Mouse (Mus musculus): Measurements from ENCODE around the gene Tlk2. TPM values are rescaled to one million over a fixed set of nuclear protein-coding genes. Genes with fewer than 3 reads are reported as not detected.

Tlk2 gene
- total RNA-seq, 1 experiment from 2014 or later, result 52.7 TPM

DNA sequence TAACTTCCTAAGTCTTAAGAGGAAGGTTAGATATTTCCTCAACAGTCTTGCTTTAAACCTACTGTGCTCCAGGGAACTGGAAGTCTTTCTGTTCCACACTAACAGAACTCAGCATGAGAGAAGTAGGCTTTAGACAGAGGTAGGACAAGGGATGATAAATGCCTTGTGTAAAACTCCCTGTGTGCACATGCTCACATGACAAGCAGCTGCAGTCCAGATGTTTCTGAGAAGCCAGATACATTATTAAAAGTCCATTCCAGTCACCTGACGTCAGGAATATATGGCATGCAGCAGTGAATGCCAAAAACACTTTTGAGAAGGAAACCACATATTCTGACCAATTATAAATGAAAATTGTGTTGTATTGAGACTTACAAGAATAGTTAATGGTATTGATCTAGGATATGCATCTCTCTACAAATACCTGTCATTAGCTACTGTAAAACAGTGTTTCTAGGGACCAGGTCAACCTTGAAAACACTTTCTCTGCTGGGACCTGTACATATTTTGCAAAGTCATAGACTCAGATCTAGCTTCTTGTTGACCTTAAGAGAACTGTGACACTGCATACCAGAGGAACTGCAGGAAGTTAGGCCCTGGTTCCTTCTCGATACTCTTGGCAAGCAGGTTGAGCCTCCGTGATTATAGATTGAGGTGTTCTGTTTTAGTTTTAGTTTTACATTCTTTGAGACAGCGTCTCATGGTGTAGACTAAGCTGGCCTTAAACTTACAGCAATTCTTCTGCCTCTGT is 83.2 kb downstream of the Tlk2 start:
- DNase-seq, result no peak

DNA sequence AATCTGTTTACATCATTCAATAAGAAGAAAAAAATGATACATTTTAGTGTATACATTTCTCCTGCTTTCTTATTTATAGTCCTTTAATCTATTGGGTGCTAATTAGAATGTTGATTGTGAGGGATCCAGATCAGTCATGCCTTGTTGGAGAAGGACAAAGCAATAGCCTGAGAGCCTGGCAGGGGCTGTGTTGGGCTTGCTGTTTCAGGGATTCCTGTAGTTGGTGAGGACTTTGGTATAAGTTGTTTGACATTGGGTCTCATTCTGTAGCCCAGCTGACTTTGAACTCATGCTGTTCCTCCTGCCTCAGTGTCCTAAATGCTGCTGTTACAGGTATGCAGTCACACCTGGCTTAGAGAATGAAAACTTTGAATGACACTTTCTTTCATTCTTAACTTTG is 85.9 kb downstream of the Tlk2 start:
- DNase-seq, result no peak

DNA sequence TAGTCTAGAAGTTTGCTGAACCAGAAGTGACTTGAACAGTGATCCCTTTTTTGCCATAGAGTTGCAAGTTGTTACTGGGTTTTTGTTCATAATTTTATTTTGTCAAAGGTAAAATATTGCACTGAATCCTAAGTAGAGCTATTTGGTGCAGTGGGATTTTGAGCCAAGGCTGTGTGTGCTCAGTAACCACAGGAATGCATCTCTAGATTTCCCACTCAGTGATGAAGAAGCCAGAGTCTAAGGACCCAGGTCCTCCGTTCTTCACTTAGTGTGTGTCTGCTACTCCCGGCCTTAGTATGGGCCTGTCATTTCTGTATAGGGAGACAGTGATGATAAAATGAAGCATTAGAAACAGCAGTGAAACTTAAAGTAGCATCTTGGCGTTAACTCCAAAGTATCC is 86.4 kb downstream of the Tlk2 start:
- no peak for DNase-seq

DNA sequence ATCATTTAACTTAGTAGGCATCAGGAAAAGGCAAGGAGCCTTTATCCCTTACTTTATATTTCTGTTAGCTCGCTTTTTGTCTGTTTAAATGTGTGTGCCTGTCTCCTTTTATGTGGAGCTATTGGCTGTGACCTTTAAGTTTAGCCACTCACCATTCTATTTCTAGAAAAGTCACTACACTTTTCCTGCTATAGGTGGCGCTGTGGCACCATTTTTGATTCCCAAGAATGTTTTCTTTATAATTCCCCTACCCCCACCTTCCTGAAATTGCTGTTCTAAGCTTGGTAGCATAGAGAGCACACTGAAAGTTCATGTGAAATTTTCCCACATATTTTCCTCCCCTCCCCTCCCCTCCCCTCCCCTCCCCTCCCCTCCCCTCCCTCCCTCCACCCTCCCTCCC is 91.5 kb downstream of the Tlk2 start:
- no peak for DNase-seq

DNA sequence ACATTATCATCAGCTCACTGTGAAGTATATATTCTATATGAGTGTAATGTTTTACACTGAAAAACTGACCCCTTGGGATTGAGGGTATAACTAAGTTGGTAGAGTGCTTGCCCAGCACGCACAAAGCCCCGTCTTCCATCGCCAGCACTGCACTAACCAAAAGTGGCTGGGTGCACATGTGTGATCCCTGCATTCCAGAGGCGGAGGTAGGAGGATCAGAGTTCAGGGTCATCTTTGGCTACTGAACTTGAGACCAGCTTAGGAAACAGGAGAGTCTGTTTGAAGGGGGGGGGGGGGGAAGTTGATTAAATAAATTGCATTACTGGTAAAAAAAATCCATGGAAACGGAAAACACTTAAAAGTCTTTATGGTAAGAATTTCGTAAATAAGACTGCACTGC is 101.8 kb downstream of the Tlk2 start:
- DNase-seq, result no peak

DNA sequence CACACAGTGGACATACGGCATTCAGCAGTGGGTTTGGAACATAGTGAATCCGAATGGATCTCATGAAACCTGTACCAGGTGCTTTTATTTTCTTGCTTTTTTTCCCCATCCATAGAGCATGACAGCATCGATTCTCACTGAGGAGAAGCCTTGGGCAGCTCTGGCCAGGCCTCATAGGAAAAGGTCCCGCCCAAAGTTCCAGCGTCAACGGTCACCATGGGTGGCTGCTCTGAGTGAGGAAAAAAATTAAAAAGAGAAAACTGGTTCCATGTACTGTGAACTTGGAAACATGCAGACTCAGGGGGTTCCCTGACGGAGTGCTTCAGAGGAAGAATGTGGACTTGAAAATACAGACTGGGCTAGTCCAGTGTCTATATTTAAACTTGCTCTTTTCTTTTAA is 102.7 kb downstream of the Tlk2 start:
- DNase-seq, result no peak

DNA sequence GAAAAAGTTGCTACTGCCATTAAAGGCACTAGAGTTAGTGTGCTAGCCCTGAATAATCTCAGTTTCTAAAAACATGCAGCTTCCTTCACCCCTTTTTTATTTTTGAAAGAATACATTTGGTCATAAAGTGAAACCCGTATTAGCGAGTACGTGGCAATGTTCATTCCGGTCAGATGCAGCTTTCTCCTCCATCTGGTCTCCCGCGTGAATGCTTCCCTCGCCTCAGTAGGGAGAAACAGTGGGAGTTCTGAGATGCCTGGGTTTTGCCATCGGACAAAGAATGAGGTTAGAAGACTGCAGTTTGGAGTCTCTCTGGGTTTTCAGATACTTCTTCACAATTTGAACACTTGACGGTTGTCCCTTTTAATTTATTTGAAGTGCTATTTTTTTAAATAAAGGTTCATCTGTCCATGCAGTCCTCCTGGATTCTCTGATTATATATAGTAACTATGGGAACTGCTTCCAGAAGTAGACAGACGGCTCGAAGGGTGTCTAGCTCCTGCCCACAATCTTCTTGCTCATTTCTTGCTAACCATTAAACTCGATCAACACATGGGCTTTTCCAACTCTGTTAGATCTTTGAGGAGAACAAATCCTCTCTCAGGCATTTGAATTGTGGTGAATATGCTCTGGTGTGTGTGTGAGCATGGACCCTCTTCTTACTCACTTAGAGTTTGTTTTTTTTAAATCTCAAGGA is 103.3 kb downstream of the Tlk2 start:
- DNase-seq, result no peak

DNA sequence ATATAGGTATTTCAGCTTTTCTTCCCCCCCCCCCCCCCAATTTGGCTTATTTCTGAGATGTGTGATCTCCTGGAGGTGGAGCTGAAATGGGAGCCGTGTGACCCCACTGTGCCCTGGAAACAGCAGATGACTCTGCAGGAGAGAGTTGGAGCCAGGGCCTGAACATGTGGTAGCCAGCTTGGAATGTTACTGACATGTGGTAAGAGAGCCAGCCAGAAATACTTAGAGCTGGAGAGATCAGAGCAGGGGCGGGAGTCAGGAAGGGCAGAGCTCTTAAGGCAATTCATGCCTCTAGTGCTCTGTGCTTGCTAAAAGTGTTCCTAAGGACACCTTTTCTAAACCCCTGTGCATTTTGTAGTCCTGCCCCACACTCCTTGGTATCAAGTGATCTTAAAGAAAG is 103.9 kb downstream of the Tlk2 start:
- DNase-seq, result no peak

DNA sequence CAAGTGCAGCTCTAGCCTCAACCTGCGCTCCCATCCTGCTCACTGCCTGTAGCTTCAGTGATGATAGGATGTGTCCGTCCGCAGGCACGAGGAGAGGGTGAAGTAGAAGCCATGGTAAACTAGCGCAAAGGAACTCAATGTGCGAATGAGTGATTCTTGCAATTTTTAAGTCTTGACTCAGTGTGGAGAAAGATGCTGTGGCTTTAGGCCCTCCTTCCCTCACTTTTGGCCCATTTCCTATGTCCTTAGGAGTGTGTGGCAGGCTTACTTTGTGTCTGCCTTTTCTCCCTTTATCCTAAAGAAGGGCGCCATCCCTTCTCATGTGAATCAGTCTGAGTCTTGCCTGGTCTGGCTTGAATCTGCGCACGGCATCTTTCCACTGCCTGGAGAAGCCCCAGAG is 104.4 kb downstream of the Tlk2 start:
- DNase-seq, result no peak

DNA sequence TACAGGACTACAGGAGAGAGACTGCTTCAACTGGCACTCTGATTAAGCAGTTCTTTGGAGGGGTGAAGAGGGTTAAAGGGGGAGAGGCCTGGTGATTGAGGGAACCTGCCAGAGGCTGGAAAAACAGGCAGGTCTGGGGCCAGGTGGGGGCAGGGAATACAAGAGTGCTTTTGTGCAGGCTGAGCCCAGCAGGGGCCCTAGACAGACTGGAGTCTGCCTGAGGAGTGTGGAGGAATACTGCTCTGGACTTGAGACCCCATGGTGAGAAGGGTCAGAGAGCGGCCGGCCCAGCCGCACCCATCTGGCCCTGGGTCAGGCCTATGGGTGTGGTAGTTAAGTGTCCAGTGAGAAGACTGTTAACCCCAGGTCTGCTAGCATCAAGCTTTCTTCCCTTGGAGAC is 107.1 kb downstream of the Tlk2 start:
- DNase-seq, result no peak

DNA sequence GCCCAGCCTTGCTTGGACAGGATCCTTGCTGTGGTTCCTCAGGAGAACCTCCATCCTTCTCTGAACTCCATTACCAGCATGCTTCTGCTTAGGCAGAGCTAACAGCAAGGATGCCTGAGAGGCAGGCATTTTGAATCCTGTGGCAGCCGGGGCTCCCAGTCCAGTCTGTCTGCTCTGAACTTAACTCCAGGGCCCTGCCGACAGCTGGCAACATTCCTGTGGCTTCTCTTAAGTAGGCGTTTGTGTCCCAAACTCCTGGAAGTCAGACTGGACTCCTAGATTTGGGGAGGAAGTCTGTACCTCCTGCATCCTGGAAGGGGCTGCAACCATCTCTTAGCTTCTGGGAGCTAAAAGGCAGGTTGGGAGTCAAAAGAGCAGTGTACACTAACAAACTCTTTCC is 110.8 kb downstream of the Tlk2 start:
- no peak for DNase-seq

DNA sequence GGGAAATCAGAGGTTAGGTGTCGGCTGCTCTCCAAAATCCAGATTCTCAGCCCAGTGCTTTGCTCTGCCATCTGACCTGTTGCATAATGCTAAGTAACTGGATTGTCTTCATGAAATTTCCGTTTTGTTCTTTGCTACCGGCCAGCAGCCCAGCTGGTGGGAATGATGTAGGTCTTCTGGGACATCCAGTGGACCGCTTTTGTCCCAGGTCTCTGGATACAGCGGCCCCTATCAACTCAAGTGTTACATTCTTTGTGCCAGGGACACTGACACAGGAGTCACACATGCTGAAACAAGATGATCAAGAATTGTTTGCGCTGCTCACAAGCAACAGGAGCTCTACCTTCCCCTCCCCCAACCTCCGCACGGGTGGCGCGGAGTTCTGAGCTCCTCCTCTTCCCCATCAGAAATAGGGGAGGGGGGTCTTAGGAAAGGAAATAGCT is 113.1 kb downstream of the Tlk2 start:
- DNase-seq, result no peak

DNA sequence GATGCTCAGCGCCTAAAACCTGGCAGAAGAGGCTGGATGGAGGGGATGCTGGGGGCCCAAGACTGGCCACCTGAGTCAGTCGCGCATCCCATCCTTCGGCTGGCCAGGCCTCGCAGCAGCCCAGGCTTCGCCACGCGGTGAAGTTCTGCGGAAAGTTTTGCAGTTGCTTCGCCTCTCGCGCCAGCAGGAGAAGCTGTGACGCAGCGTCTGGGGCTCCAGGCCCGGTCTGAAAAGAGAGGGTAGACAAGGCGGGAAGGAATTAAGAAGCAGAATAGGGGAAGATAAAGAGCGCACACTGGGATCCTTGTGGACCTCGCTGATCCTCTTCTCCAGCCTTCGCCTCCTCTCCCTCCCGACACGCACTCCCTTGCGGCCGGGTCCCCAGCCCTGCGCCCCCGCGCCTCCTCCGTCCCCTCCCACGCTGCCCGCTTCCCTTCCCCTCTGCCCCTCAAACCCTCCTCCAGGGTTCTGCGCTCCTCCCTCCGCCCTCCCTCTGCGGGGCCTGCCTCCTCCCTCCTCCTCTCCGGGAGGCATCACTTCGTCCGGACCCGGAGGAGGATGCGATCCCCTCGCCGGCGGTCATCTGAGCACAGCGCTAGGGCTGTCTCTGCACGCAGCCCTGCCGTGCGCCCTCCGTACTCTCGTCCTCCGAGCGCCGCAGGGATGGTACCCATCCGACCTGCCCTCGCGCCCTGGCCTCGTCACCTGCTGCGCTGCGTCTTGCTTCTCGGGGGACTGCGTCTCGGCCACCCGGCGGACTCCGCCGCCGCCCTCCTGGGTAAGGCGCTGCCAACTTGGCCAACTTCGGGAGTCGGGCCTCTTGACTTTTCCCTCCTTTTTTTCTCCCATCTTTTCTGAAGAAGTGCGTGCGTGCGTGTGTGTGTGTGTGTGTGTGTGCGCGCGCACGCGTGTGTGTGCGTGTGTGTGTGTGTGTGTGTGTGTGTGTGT is 113.8 kb downstream of the Tlk2 start, which contains the start of gene Mrc2:
Gene Mrc2, plus strand, starts transcription at position 520 of the 948 bp plus-strand sequence.
- peak; percentile 44 for DNase-seq

DNA sequence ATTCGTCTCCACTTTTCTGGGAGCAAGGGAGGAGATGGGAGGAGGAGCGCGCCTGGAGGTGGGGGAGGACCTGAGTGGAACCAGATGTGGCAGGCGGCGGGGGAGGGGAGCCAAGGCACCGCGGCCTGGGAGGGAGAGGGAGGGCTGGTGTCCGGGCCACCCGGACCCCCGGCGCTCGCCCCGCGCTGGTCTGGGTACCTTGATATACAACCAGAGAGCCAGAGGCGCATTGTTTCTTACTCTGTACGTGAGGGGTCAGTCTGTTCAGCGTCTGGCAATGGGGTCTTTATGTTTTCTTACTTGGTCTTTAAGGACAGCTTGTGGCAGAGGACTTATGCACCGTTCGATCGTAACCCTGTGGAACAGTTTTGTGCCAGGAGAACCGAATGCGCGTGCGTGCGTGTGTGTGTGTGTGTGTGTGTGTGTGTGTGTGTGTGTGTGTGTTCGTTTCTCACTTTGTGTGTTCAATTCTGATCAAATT is 114.5 kb downstream of the Tlk2 start:
- DNase-seq, result no peak

DNA sequence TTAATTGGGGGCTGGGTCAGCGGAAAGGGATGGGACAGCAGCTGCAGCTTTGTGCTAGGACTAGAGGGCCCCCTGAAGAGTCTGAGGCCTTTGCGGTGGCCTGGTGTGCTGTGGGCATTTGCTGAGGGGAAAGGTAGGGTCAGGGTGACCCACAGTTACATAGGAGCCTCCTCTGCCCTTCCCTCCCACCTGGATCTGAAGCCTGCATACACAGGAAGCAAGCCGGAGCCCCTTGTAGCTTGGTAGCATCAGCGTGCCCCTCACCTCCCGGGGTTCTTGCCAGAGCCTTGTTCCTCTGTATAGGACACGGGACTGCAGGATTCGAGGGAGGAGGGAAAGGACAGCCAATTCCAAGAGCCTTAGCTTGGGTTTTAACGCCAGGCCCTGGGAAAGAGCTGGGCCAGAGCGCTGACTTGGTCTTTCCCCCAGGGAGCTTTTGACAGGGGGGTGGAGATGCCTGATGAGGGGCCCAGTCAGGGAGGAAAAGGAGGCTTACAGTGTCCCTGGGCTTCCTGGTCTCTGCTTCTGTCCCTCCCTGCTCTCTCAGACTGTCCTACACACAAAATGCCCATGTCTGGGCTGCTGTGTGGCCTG is 115.4 kb downstream of the Tlk2 start:
- no peak for DNase-seq

DNA sequence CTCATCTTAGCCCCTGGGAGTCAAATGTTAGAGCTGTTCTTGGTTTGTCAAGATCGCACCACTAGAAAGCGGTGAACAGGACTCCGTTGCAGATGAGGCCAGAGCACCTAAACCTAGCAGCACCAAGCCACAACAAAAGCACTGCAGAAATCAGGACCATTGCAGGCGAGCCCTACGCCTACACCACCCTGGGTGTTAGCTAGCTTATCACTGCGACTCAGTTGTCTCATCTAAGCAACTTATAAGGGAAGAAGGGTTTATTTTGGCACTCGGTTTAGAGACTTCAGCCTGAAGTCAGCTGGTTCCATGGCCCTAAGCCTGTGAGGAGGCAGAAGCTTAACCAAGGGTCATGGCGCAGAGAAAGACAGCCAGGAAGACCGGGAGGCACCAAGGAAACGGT is 117.5 kb downstream of the Tlk2 start:
- DNase-seq, result no peak

DNA sequence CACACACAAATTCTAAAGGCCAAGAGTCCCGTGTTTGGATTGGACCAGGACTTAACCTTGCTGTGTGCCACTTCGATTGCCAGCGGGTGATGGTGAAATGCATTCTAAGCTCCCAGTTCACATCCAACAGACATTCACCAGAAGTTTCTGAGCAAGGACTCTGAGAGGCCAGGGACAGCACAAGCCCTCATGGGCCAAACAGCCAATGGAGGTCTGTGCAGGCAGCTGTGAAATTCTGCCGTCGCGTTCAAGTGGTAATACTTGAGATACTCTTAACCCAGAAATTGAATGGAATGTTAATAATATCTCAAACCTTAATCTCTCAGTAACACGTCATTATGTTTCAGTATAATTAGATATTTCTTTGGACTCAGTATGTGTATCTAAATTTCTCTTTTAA is 131.6 kb downstream of the Tlk2 start:
- no peak for DNase-seq

DNA sequence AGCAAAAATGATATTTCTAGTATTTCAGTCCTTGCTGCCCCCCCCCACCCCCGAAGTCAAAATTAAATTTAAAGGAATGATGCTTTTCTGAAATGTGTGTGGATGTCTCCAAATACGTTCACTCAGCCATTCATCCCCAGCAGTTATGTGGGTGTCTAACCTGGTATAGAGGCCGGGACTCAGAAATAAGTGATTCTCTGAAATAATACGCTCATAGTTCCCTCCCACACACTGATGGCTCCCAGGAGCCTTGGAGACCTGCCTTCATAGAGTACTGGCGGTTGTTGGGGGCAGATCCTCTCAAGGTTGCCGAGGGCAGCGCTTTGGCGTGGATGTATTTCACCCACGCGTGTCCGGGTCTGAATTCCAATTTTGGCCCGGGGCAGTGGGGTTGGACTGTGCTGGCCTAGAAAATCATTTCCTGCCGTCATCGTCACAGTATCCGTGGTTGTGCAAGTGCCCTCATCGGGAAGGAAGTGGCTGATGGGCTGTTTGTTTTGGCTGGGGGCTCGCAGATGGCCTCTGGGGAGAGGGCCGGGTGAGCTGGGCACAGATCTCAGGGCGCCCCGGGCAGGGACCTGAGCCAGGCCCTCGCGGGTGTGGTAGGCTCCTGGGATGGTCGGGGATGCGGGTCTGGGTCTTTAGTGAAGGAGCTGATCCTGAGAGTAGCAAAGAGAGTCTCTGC is 132.8 kb downstream of the Tlk2 start:
- peak; percentile 36 for DNase-seq

DNA sequence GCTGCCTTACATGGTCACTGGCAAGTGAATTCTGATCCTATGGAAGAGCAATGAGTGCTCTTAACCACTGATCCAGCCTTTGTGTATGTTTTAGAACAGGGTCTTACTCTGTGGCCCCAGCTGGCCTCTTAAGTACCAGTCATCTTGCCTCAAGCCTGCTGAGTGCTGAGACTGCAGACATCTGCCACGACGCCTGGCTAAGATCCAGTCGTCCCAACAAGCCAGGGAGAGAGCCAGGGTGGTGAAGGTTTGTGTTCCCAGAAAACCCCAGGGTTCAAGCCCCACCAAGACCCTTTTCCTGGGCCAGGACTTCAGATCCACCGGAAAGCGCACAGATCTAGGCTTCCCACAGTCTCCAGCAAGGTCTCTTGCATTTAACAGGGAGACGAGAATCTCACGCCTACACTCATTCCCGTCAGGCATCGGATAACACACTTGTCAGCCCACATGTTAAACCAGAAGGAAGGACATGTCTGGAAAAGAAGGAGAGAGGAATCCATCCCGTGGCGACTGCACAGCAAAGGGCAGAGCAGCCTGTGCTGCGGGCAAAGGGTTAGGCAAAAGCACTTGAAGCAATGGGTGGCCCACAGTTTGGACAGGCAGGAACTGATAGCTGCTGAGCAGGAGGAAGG is 133.8 kb downstream of the Tlk2 start:
- DNase-seq, result no peak

DNA sequence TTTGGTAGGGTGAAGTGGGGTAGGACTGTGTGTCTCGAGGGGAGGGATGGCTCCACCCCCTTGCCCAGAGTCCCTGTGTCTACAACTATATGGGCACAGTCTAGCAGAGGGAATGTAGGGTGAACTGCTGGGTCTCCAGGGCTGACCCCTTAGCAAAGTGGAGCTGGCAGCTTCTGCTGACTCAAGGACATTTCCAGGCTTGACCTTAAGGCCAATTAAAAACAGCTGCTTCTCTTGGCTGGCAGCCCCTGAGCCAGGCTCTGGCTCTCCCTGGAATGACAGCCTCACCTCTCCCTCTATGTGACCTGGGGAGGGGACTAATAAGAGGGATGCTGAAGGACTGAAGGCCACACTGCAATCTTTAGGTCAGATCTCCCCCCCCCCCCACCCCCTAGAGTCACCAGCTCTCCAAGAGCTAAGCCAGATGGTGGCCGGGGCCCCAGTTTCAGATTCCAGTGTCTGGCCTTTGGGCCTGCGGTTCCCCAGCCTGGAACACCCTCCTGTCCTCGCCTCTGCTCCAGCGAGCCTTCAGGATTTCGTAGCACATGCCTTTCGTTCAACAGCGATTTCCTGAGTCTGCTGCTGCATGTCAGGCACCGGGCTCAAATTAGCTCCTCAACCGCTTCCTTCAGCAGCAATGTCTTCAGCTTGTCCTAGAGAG is 134.5 kb downstream of the Tlk2 start:
- no peak for DNase-seq

DNA sequence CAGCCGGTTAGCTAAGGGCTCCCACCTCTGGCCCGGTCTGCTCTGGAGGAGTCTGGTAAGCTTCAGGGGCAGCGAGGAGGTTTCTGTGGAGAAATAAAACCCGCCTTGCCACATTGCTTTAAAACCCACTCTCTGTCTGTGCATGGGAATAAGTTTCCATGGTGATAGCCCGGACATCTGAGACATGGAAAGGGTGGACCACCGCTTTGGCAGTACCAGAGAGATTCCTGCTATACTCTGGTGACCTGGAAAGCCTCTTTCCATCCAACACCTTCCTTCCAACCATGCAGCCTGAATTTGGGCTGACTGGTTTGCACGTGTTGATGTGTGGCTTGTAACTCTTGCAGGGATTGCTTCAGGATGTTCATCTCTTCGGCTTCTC is 135.0 kb downstream of the Tlk2 start:
- DNase-seq, result no peak

All from adrenal gland, postnatal 25 days (tissue).